In the genomic region with DNA sequence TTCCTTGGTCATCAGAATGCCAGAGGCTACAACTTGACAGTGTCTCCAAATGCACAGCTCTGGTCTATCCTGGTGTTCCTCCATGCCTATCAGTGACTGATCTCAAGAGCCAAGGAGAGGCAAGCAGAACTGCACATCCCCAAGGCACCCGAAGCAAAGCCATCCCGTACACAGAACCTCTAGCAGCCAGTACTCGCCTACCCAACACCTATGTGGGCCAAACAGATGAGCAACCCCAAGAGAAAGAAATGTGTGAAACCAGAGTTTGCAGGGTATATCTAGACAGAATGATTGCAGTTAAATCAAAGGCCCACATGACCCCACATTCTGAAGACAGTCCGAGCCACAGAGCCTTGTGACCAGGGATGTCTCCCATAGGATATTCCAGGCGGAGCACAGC, we compare ENCODE assay signal across 20 mouse cellular contexts.
DNase-seq lines count a peak whose midpoint lies in the region; TF ChIP-seq lines count a peak whose summit lies in the region.
"Had no signal": no experiment of that assay in that cellular context is flagged by ENCODE, and none has a peak within 500 bp of the region (broad histone marks: within the 10 kb centered on the region; RNA-seq: fewer than 3 reads in every experiment).

No protein-coding gene starts in this region.

- H3K27ac ChIP-seq in gastrocnemius, adult 2 months, result no peak overlapping the region
- H3K27ac ChIP-seq: embryonic facial prominence, embryonic 13.5 days; embryonic facial prominence, embryonic 15.5 days; forebrain, embryonic 10.5 days; forebrain, embryonic 12.5 days had no signal

- H3K4me3 ChIP-seq in gastrocnemius, adult 2 months, result no peak overlapping the region
- H3K4me3 ChIP-seq: embryonic facial prominence, embryonic 13.5 days; embryonic facial prominence, embryonic 15.5 days; erythroblast, embryonic 14.5 days; forebrain, embryonic 10.5 days; forebrain, embryonic 12.5 days had no signal

- no peak for TF ChIP-seq CTCF in gastrocnemius, adult 2 months (IDR thresholded peaks at IDR 0.05)

- intact Hi-C loops in gastrocnemius, adult 2 months (cut with DNase I), result no loop called here

- DNase-seq in frontal cortex, postnatal 36 days (ENCODE audit: low spot score in 2 of 2), result peak; percentile 18 to 24
- no peak for DNase-seq in frontal cortex, postnatal 10 days (ENCODE audit: low spot score in 2 of 2)
- peak; percentile 62 for DNase-seq in brain, adult 2 months (ENCODE audit: low read depth, low spot score)
- DNase-seq in telencephalon, adult 2 months (ENCODE audit: low read depth, low spot score), result peak; percentile 33
- DNase-seq in gastrocnemius, adult 2 months, result no peak
- DNase-seq: adrenal gland, adult 8-10 months; adrenal gland, postnatal 14 days; adrenal gland, postnatal 36 days; cerebellum, adult 11 months; cerebellum, adult 18-20 months; cerebellum, adult 8-10 months; cerebellum, adult 9-11 months; cerebellum, postnatal 14 days; cerebellum, postnatal 36 days; embryo, embryonic 11 days had no signal

Comparison
In these comparisons a context has a peak if more than half of its experiments do, and no peak if none do; other contexts are left out.
1. DNase-seq: peak in frontal cortex, postnatal 36 days (2 of 2), brain, adult 2 months (single experiment) and telencephalon, adult 2 months (single experiment); none in frontal cortex, postnatal 10 days (0 of 2) and gastrocnemius, adult 2 months (single experiment).